Mouse (Mus musculus) lung, adult 2 months (tissue): ENCODE results near the gene Snx13.

Source experiments
- CTCF ChIP-seq: fragments of 200-500 bp; IDR thresholded peaks from 2 replicates; pipeline ENCODE4 v1.5.1; 2011; ENCODE audit warnings: mild to moderate bottlenecking, low read length, control low read depth; ENCODE audit not compliant: insufficient read depth
- POLR2A ChIP-seq: fragments of 200-500 bp; IDR thresholded peaks from 2 replicates; pipeline ENCODE4 v1.6.1; 2011; ENCODE audit warnings: low read depth, mild to moderate bottlenecking, control low read depth, low read length, borderline replicate concordance; ENCODE audit errors: extremely low read depth

DNA sequence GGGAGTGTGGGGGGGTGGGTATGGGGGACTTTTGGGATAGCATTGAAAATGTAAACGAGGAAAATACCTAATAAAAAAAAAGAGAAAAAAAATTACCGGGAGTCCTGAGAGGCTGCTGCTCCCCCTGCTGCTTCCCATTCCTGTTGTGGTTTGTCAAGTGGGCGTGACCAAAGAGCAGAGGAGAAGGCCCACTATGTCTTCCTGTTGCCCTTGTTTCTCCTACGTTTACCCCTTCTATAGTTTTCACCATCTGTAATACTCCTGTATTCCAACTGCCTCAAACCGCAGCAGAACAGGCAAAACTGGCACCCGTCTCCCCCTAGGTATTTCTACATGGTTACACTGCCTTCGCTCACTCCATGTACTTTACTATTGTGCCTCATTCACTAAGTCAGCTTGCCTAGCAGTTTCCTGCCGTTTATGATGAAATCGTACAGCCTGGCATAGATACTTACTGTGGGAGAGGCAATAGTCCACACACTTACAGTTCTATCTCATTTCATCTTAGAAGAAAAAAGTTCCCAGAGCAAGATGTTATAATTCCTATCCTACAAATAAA is 28.2 kb upstream of the Snx13 start:
- no peak for TF ChIP-seq CTCF
- TF ChIP-seq POLR2A: no peak
